Mouse (Mus musculus) neural tube, embryonic 14.5 days (tissue): ENCODE data around the gene Olfr469. TPM values are rescaled to one million over a fixed set of nuclear protein-coding genes. Genes with fewer than 3 reads are reported as not detected.

Experiments
- ATAC-seq: fragments of 200-750 bp; cut with Nextera tagmentation; 2 replicates; pipeline ENCODE4 v1.8.0; 2017; ENCODE audit warnings: low read depth, mild to moderate bottlenecking, moderate TSS enrichment, moderate library complexity
- H3K27ac ChIP-seq: fragments of 300-500 bp; sonication (generic); 2 replicates; pipeline ENCODE4 v1.5.1; 2014; ENCODE audit warnings: low read depth, mild to moderate bottlenecking, control low read depth, low read length, moderate library complexity, mixed read lengths
- H3K27me3 ChIP-seq: fragments of 300-500 bp; sonication (generic); 2 replicates; pipeline ENCODE4 v1.6.1; 2014; ENCODE audit warnings: low read length; ENCODE audit not compliant: control insufficient read depth, insufficient read depth
- H3K36me3 ChIP-seq: fragments of 300-500 bp; sonication (generic); 2 replicates; pipeline ENCODE4 v1.6.1; 2014; ENCODE audit warnings: low read length, mixed read lengths; ENCODE audit not compliant: control insufficient read depth, insufficient read depth
- H3K4me1 ChIP-seq: fragments of 300-500 bp; sonication (generic); 2 replicates; pipeline ENCODE4 v1.6.1; 2014; ENCODE audit warnings: low read length; ENCODE audit not compliant: control insufficient read depth, insufficient read depth
- H3K4me2 ChIP-seq: fragments of 300-500 bp; sonication (generic); 2 replicates; pipeline ENCODE4 v1.6.1; 2014; ENCODE audit warnings: mild to moderate bottlenecking, low read depth, low read length, control low read depth
- H3K4me3 ChIP-seq: fragments of 300-500 bp; sonication (generic); 2 replicates; pipeline ENCODE4 v1.5.1; 2014; ENCODE audit warnings: low read depth, low read length, control low read depth, mixed read lengths
- H3K9ac ChIP-seq: fragments of 300-500 bp; sonication (generic); replicated peaks from 2 replicates; pipeline ENCODE4 v1.6.1; 2014; ENCODE audit warnings: low read depth, mild to moderate bottlenecking, control low read depth, low read length, mixed read lengths
- H3K9me3 ChIP-seq: fragments of 300-500 bp; sonication (generic); 2 replicates; pipeline ENCODE4 v1.6.1; 2016; ENCODE audit warnings: low read length; ENCODE audit not compliant: control insufficient read depth
- WGBS: fragments of 180-500 bp; shearing (Covaris S2); extraction: QIAGEN DNeasy Blood & Tissue Kit; methylation state at CpG from one replicate; pipeline ENCODE4 v1.1.7; 2014; 5-methylcytosine and 5-hydroxymethylcytosine counted together
- polyA plus RNA-seq: library from polyadenylated mRNA; unstranded; fragments of >200 nt; fragmentation: Nextera tagmentation; extraction: Ambion mirVana; gene quantifications from 2 replicates; pipeline ENCODE4 v1.2.1, GENCODE M21; 2014

Gene Olfr469
- polyA plus RNA-seq, 1 experiment from 2014 or later: not detected

GRCm38 (mm10) chr7:107787977-107788620, 37.2 kb downstream of the Olfr469 start:
- no peaks in the 10 kb centered on the region for H3K36me3 ChIP-seq
- 58% methylated on average over 3 of the region's 3 CpGs for WGBS
- H3K27ac ChIP-seq: no peak overlapping the region
- no peak overlapping the region for H3K4me2 ChIP-seq
- H3K4me1 ChIP-seq: no peaks in the 10 kb centered on the region
- ATAC-seq: peak; percentile 54; the same call in 1 of the 2 replicates
- H3K27me3 ChIP-seq: no peaks in the 10 kb centered on the region
- H3K9ac ChIP-seq: no peak overlapping the region
- no peaks in the 10 kb centered on the region for H3K9me3 ChIP-seq
- no peak overlapping the region for H3K4me3 ChIP-seq

- H3K27ac ChIP-seq: no peak overlapping the region
- WGBS: 49% methylated on average over 4 of the region's 4 CpGs
- no peaks in the 10 kb centered on the region for H3K36me3 ChIP-seq
- H3K9ac ChIP-seq: no peak overlapping the region
- no peaks in the 10 kb centered on the region for H3K27me3 ChIP-seq
- H3K9me3 ChIP-seq: no peaks in the 10 kb centered on the region
- no peak overlapping the region for H3K4me2 ChIP-seq
- ATAC-seq: no peak; the same call in 1 of the 2 replicates
- no peak overlapping the region for H3K4me3 ChIP-seq
- H3K4me1 ChIP-seq: no peaks in the 10 kb centered on the region
Observed at GRCm38 (mm10) chr7:107779611-107780010, 45.7 kb downstream of the Olfr469 start.

GRCm38 (mm10) chr7:107778216-107778615, 47.1 kb downstream of the Olfr469 start:
- no peaks in the 10 kb centered on the region for H3K36me3 ChIP-seq
- no peak overlapping the region for H3K27ac ChIP-seq
- H3K27me3 ChIP-seq: no peaks in the 10 kb centered on the region
- no peak for ATAC-seq
- no peaks in the 10 kb centered on the region for H3K4me1 ChIP-seq
- 95% methylated on average over 1 of the region's 1 CpGs for WGBS
- no peak overlapping the region for H3K4me3 ChIP-seq
- H3K9me3 ChIP-seq: no peaks in the 10 kb centered on the region
- no peak overlapping the region for H3K4me2 ChIP-seq
- H3K9ac ChIP-seq: no peak overlapping the region

- Histone ChIP-seq H3K4me2 (no peak overlapping the region), H3K4me3 (no peak overlapping the region), H3K27ac (no peak overlapping the region), H3K9me3 (no peaks in the 10 kb centered on the region), H3K9ac (no peak overlapping the region), H3K36me3 (no peaks in the 10 kb centered on the region), H3K27me3 (no peaks in the 10 kb centered on the region), H3K4me1 (no peaks in the 10 kb centered on the region)
- 58% methylated on average over 6 of the region's 6 CpGs for WGBS
- no peak for ATAC-seq
Observed at GRCm38 (mm10) chr7:107770812-107771211, 54.5 kb downstream of the Olfr469 start.

Other genes starting within 250 kb of the Olfr469 start
- 2.0 and 2.3 TPM in 2 replicates for gene Ppfibp2, start 230.3 kb downstream of the Olfr469 start, polyA plus RNA-seq
- gene 5330417H12Rik, start 200.4 kb downstream of the Olfr469 start, polyA plus RNA-seq: not detected in 2 replicates
- gene Cyb5r2, start 67.5 kb downstream of the Olfr469 start, polyA plus RNA-seq: 0.29 TPM in 1 of 2 replicates, not detected in the other
- not detected in 2 replicates for gene Ovch2, start 24.3 kb downstream of the Olfr469 start, polyA plus RNA-seq
- not detected in 2 replicates for gene Olfr467, start 13.3 kb downstream of the Olfr469 start, polyA plus RNA-seq
- not detected in 2 replicates for gene Olfr470, start 21.9 kb upstream of the Olfr469 start, polyA plus RNA-seq
- not detected in 2 replicates for gene Olfr472, start 72.4 kb upstream of the Olfr469 start, polyA plus RNA-seq
- not detected in 2 replicates for gene Olfr473, start 104.9 kb upstream of the Olfr469 start, polyA plus RNA-seq
- not detected in 2 replicates for gene Olfr474, start 129.1 kb upstream of the Olfr469 start, polyA plus RNA-seq
- not detected in 2 replicates for gene Olfr476, start 139.3 kb upstream of the Olfr469 start, polyA plus RNA-seq
- gene Olfr477, start 161.2 kb upstream of the Olfr469 start, polyA plus RNA-seq: not detected in 2 replicates
- gene Olfr478, start 208.4 kb upstream of the Olfr469 start, polyA plus RNA-seq: not detected in 2 replicates
- not detected in 2 replicates for gene Olfr479, start 225.2 kb upstream of the Olfr469 start, polyA plus RNA-seq
- not detected in 2 replicates for gene Olfr480, start 241.8 kb upstream of the Olfr469 start, polyA plus RNA-seq